Mouse (Mus musculus) thymus, adult 2 months (tissue): ENCODE measurements around the gene Tnfrsf13c.

ENCODE experiments used
- CTCF ChIP-seq: fragments of 200-500 bp; IDR thresholded peaks from 2 replicates; pipeline ENCODE4 v1.5.1; 2012; ENCODE audit warnings: mild to moderate bottlenecking, control low read depth, low read length, moderate library complexity, borderline replicate concordance; ENCODE audit not compliant: control insufficient read depth, poor library complexity, insufficient read depth; ENCODE audit errors: extremely low read depth
- POLR2A ChIP-seq: fragments of 200-500 bp; IDR thresholded peaks from 2 replicates; pipeline ENCODE4 v1.6.1; 2012; ENCODE audit warnings: mild to moderate bottlenecking, low read length, control low read depth, moderate library complexity; ENCODE audit not compliant: control insufficient read depth, poor library complexity, insufficient read depth; ENCODE audit errors: extremely low read depth

- peak; percentile 80; the same call in 1 of the 2 replicates for TF ChIP-seq CTCF
- no peak for TF ChIP-seq POLR2A
These were observed 42.2 kb upstream of the Tnfrsf13c start for GRCm38 (mm10) chr15:82266356-82266755.
